Mouse (Mus musculus) forebrain, embryonic 12.5 days (tissue): ENCODE measurements around the gene Cdk14. TPM values are rescaled to one million over a fixed set of nuclear protein-coding genes. Genes with fewer than 3 reads are reported as not detected.
"Not testable (repeated sequence)": the region's sequence is repeated elsewhere in the genome, so short reads cannot be mapped to it uniquely, and the experiment has no call there.

Experiments
- ATAC-seq: fragments of 200-750 bp; cut with Nextera tagmentation; 2 replicates; pipeline ENCODE4 v1.8.0; 2017; ENCODE audit warnings: moderate TSS enrichment; ENCODE audit not compliant: low FRiP score
- H3K27ac ChIP-seq: fragments of 300-500 bp; sonication (generic); 2 replicates; pipeline ENCODE4 v1.5.1; 2016; ENCODE audit warnings: mild to moderate bottlenecking
- H3K27me3 ChIP-seq: fragments of 300-500 bp; sonication (generic); 2 replicates; pipeline ENCODE4 v1.6.1; 2016; ENCODE audit warnings: mild to moderate bottlenecking
- H3K36me3 ChIP-seq: fragments of 300-500 bp; sonication (generic); replicated peaks from 2 replicates; pipeline ENCODE4 v1.6.1; 2016; ENCODE audit warnings: mild to moderate bottlenecking
- H3K4me1 ChIP-seq: fragments of 300-500 bp; sonication (generic); 2 replicates; pipeline ENCODE4 v1.6.1; 2016
- H3K4me2 ChIP-seq: fragments of 300-500 bp; sonication (generic); 2 replicates; pipeline ENCODE4 v1.6.1; 2016; ENCODE audit warnings: mild to moderate bottlenecking, moderate library complexity
- H3K4me3 ChIP-seq: fragments of 300-500 bp; sonication (generic); replicated peaks from 2 replicates; pipeline ENCODE4 v1.5.1; 2016; ENCODE audit warnings: mild to moderate bottlenecking
- H3K9ac ChIP-seq: fragments of 300-500 bp; sonication (generic); 2 replicates; pipeline ENCODE4 v1.6.1; 2016; ENCODE audit warnings: mild to moderate bottlenecking
- H3K9me3 ChIP-seq: fragments of 300-500 bp; sonication (generic); 2 replicates; pipeline ENCODE4 v1.6.1; 2016
- WGBS: fragments of 180-500 bp; shearing (Covaris S2); methylation state at CpG from one replicate; pipeline ENCODE4 v1.1.7; 2016; 5-methylcytosine and 5-hydroxymethylcytosine counted together
- polyA plus RNA-seq: library from polyadenylated mRNA; unstranded; fragments of >200 nt; fragmentation: Nextera tagmentation; extraction: Ambion mirVana; gene quantifications from 2 replicates; pipeline ENCODE4 v1.2.1, GENCODE M21; 2016

Cdk14 gene
- polyA plus RNA-seq, 1 experiment from 2014 or later, result 33.0 TPM

- 14% methylated on average over 6 of the region's 6 CpGs for WGBS
- Histone ChIP-seq H3K4me3 (no peak overlapping the region), H3K9ac (no peak overlapping the region), H3K9me3 (no peaks in the 10 kb centered on the region), H3K4me1 (peaks cover 5% of the 10 kb centered on the region; the same call in 1 of the 2 replicates), H3K27me3 (no peaks in the 10 kb centered on the region), H3K36me3 (no peaks in the 10 kb centered on the region), H3K4me2 (no peak overlapping the region), H3K27ac (no peak overlapping the region)
- ATAC-seq, result peak; percentile 58; the same call in 1 of the 2 replicates
Measured at GRCm38 (mm10) chr5:4918376-4918775, 501.7 kb downstream of the Cdk14 start.

GRCm38 (mm10) chr5:4917743-4918142 is 502.4 kb downstream of the Cdk14 start:
- Histone ChIP-seq H3K36me3 (no peaks in the 10 kb centered on the region), H3K9ac (no peak overlapping the region), H3K27me3 (no peaks in the 10 kb centered on the region), H3K4me3 (no peak overlapping the region), H3K27ac (no peak overlapping the region), H3K4me2 (no peak overlapping the region), H3K4me1 (peaks cover 5% of the 10 kb centered on the region; the same call in 1 of the 2 replicates), H3K9me3 (no peaks in the 10 kb centered on the region)
- 84% methylated on average over 7 of the region's 7 CpGs for WGBS
- ATAC-seq, result no peak

DNA sequence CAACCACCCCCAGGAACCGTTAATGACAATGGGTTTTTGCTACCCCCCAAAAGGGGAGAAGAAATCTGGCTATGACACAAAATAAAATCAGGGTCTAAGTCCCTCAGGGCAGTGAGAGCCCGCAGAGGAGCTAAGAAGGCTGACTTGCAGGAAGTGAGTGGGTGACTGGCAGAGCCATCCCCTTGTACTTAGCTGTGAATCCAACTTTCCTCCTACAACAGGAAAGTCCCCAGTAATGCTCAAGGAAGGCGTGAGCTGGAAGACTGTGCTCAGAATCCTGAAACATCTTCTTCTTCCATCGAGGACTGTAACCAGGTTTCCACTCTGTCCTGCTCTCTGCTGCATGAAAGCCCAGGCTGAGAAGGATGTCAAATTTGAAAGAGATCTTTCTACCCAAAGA is 502.8 kb downstream of the Cdk14 start:
- Histone ChIP-seq H3K4me2 (no peak overlapping the region), H3K36me3 (no peaks in the 10 kb centered on the region), H3K27me3 (no peaks in the 10 kb centered on the region), H3K4me1 (peaks cover 5% of the 10 kb centered on the region; the same call in 1 of the 2 replicates), H3K4me3 (no peak overlapping the region), H3K9ac (no peak overlapping the region), H3K9me3 (no peaks in the 10 kb centered on the region), H3K27ac (no peak overlapping the region)
- 71% methylated on average over 4 of the region's 4 CpGs for WGBS
- no peak for ATAC-seq

DNA sequence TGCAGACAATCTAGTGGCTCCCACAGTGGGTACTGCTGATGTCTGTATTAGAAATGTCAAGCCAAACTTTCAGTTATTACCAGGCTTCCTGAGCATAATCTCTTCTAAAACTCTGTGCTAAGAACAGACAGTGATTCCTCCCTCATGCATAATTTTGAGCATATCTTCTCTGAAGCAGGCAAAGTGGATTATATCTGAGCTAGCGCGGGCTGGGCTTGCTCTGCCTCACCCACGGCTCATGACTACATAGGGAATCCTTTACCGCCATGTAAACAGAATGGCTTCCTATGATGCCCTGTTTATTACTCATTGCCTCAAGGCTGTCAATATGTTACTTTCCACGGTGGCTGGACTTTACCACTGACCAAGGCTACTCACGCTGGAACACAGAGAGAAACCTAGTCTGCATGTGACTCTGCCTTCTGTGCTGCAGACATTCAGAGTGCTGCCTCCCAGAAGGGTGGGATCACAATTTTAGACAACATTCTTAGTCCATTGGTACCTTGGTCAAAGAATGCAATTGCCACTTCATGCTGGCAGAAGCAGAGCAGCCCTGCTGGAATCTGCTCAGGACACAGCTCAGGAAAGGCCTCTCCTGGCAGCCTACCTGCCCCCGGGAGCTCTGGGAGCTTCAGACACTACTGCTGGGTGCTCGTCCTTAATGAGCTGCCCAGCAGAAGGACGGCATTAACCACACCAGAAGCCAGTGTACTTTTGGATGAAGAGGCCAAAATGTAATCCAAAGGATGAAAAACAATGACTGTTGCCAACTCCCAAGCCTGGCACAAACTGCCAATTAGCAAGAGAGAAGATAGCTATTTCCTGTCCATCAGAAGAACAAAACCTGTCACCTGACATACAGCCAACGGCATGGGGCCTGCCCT is 503.5 kb downstream of the Cdk14 start:
- H3K4me3 ChIP-seq, result no peak overlapping the region
- H3K36me3 ChIP-seq, result no peaks in the 10 kb centered on the region
- WGBS, result 76% methylated on average over 10 of the region's 10 CpGs
- no peak for ATAC-seq
- no peaks in the 10 kb centered on the region for H3K27me3 ChIP-seq
- H3K27ac ChIP-seq, result no peak overlapping the region
- peaks cover 5% of the 10 kb centered on the region; the same call in 1 of the 2 replicates for H3K4me1 ChIP-seq
- H3K4me2 ChIP-seq, result no peak overlapping the region
- no peaks in the 10 kb centered on the region for H3K9me3 ChIP-seq
- no peak overlapping the region for H3K9ac ChIP-seq

- H3K27ac ChIP-seq, H3K9me3 ChIP-seq, H3K9ac ChIP-seq, H3K27me3 ChIP-seq, H3K4me2 ChIP-seq, H3K36me3 ChIP-seq, ATAC-seq, H3K4me1 ChIP-seq, H3K4me3 ChIP-seq: not testable (repeated sequence)
- 88% methylated on average over 3 of the region's 3 CpGs for WGBS
Measured at GRCm38 (mm10) chr5:4904911-4905310, 515.2 kb downstream of the Cdk14 start.

DNA sequence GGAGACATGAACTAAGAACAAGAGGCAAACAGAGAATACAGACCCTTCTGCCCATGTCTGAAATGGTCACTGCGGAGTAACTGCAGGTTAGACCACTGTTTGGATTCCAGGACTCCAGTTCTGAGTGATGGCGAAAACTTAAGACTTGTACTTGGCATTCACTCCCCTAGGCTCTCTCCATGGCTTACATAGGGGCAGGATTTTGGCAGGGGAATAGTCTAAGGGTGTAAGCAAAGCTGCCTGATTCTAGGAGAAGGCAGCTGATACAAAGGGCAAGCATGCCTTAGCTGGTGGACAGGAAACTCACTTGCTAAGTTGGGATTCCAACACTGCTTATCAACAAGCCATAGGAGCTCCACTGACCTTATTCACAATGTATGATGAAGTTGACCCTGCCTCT is 521.9 kb downstream of the Cdk14 start:
- Histone ChIP-seq H3K4me3 (no peak overlapping the region), H3K9ac (no peak overlapping the region)

DNA sequence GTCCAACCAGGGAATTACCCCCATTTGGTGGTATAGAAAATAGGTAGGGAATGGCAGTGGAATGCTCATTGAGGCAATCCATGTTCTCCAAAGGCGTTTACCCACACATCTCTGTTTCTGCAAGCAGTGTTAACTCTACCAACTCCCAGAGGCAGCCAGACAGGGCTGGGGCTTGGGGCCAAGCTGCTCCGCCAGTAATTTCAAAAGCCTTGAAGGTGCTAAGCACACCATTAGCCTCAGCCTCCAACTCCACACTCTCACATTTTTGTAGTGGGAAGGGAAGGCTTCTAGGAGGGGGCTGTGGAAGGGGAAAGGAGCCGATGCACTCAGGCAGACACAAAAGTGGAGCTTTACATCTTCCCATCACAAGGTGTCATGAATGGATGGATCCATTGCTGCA is 525.1 kb downstream of the Cdk14 start:
- Histone ChIP-seq H3K4me2 (no peak overlapping the region), H3K27me3 (no peaks in the 10 kb centered on the region), H3K9ac (no peak overlapping the region), H3K4me1 (peaks cover 8% of the 10 kb centered on the region; the same call in 1 of the 2 replicates), H3K9me3 (no peaks in the 10 kb centered on the region), H3K4me3 (no peak overlapping the region), H3K36me3 (no peaks in the 10 kb centered on the region), H3K27ac (no peak overlapping the region)
- WGBS, result 65% methylated on average over 3 of the region's 3 CpGs
- ATAC-seq, result no peak

More for the DNA sequence above, 521.9 kb downstream of the Cdk14 start:
- H3K36me3 ChIP-seq, result no peaks in the 10 kb centered on the region
- 96% methylated on average over 2 of the region's 2 CpGs for WGBS
- no peak for ATAC-seq
- H3K27ac ChIP-seq, result no peak overlapping the region
- no peaks in the 10 kb centered on the region for H3K27me3 ChIP-seq
- no peak overlapping the region for H3K4me2 ChIP-seq
- no peaks in the 10 kb centered on the region for H3K9me3 ChIP-seq
- peaks cover 3% of the 10 kb centered on the region; the same call in 1 of the 2 replicates for H3K4me1 ChIP-seq

- 93% methylated on average over 5 of the region's 5 CpGs for WGBS
Measured at GRCm38 (mm10) chr5:4893852-4894207, 526.3 kb downstream of the Cdk14 start.

GRCm38 (mm10) chr5:4893206-4893851 is 526.8 kb downstream of the Cdk14 start:
- no peak for ATAC-seq
- H3K4me3 ChIP-seq, result no peak overlapping the region
- 84% methylated on average over 5 of the region's 5 CpGs for WGBS
- H3K9ac ChIP-seq, result no peak overlapping the region
- peaks cover 8% of the 10 kb centered on the region; the same call in 1 of the 2 replicates for H3K4me1 ChIP-seq
- H3K27me3 ChIP-seq, result no peaks in the 10 kb centered on the region
- no peak overlapping the region for H3K4me2 ChIP-seq
- H3K9me3 ChIP-seq, result no peaks in the 10 kb centered on the region
- no peak overlapping the region for H3K27ac ChIP-seq
- H3K36me3 ChIP-seq, result no peaks in the 10 kb centered on the region

More at GRCm38 (mm10) chr5:4893852-4894207, 526.3 kb downstream of the Cdk14 start:
- no peak overlapping the region for H3K4me2 ChIP-seq
- H3K4me3 ChIP-seq, result no peak overlapping the region
- ATAC-seq, result no peak
- no peak overlapping the region for H3K27ac ChIP-seq
- no peaks in the 10 kb centered on the region for H3K9me3 ChIP-seq
- H3K9ac ChIP-seq, result no peak overlapping the region
- H3K27me3 ChIP-seq, result no peaks in the 10 kb centered on the region
- H3K4me1 ChIP-seq, result peaks cover 8% of the 10 kb centered on the region; the same call in 1 of the 2 replicates
- no peaks in the 10 kb centered on the region for H3K36me3 ChIP-seq

DNA sequence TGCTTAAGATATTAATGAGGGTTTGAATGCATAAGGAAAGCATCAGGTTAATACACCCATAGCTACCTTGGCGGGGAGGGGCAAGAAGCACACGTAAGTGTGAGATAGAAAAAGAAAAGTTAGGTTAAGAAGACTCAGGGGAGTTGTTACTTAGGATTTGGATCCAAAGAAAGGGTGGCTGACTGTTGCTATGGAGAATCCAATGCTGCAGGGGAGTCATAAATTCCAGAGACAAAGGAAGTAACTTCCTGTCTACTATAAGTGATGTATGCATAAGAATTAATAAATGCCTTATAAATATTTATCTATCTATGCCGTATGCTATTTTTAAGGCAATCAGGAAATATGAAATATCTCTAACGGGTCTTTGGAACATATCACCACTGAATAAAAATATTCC is 527.4 kb downstream of the Cdk14 start:
- Histone ChIP-seq H3K4me2 (no peak overlapping the region), H3K9me3 (no peaks in the 10 kb centered on the region), H3K36me3 (no peaks in the 10 kb centered on the region), H3K4me3 (no peak overlapping the region), H3K27ac (no peak overlapping the region), H3K9ac (no peak overlapping the region), H3K27me3 (no peaks in the 10 kb centered on the region), H3K4me1 (peaks cover 8% of the 10 kb centered on the region; the same call in 1 of the 2 replicates)
- 71% methylated on average over 4 of the region's 4 CpGs for WGBS
- ATAC-seq, result no peak

GRCm38 (mm10) chr5:4891862-4892704 is 528.0 kb downstream of the Cdk14 start:
- Histone ChIP-seq H3K4me2 (no peak overlapping the region), H3K4me3 (no peak overlapping the region), H3K4me1 (peaks cover 8% of the 10 kb centered on the region; the same call in 1 of the 2 replicates), H3K27ac (no peak overlapping the region), H3K9ac (no peak overlapping the region), H3K27me3 (0 out of 2 replicates have a peak, but pooled peaks cover 3% of the 10 kb centered on the region), H3K9me3 (no peaks in the 10 kb centered on the region), H3K36me3 (no peaks in the 10 kb centered on the region)
- ATAC-seq, result no peak
- 69% methylated on average over 17 of the region's 17 CpGs for WGBS

- WGBS, result 82% methylated on average over 4 of the region's 4 CpGs
- H3K4me3 ChIP-seq, result no peak overlapping the region
- H3K4me1 ChIP-seq, result 0 out of 2 replicates have a peak, but pooled peaks cover 1% of the 10 kb centered on the region
- H3K4me2 ChIP-seq, result no peak overlapping the region
- no peak overlapping the region for H3K27ac ChIP-seq
- H3K9ac ChIP-seq, result no peak overlapping the region
- 0 out of 2 replicates have a peak, but pooled peaks cover 4% of the 10 kb centered on the region for H3K27me3 ChIP-seq
- H3K9me3 ChIP-seq, result no peaks in the 10 kb centered on the region
- ATAC-seq, result no peak
- H3K36me3 ChIP-seq, result no peaks in the 10 kb centered on the region
Measured at GRCm38 (mm10) chr5:4887069-4887468, 533.0 kb downstream of the Cdk14 start.
